Mouse (Mus musculus) hindbrain, embryonic 16.5 days (tissue): ENCODE measurements at regions not wholly inside any gene's neighbourhood (a gene's known extent, or its start where the extent isn't known, plus 50 kb on each side); places are given as distances from the start of the nearest gene placed in this dataset.
"Not testable (repeated sequence)": the region's sequence is repeated elsewhere in the genome, so short reads cannot be mapped to it uniquely, and the experiment has no call there.

Source experiments
- ATAC-seq: fragments of 200-750 bp; cut with Nextera tagmentation; 2 replicates; pipeline ENCODE4 v1.8.0; 2017; ENCODE audit warnings: moderate TSS enrichment, moderate library complexity
- H3K27ac ChIP-seq: fragments of 300-500 bp; sonication (generic); 2 replicates; pipeline ENCODE4 v1.5.1; 2014; ENCODE audit warnings: low read depth, mild to moderate bottlenecking, control low read depth, low read length, moderate library complexity
- H3K27me3 ChIP-seq: fragments of 300-500 bp; sonication (generic); replicated peaks from 2 replicates; pipeline ENCODE4 v1.6.1; 2014; ENCODE audit warnings: low read length; ENCODE audit not compliant: control insufficient read depth, insufficient read depth
- H3K36me3 ChIP-seq: fragments of 300-500 bp; sonication (generic); 2 replicates; pipeline ENCODE4 v1.6.1; 2014; ENCODE audit warnings: mild to moderate bottlenecking, low read length, moderate library complexity, mixed read lengths; ENCODE audit not compliant: control insufficient read depth, insufficient read depth
- H3K4me1 ChIP-seq: fragments of 300-500 bp; sonication (generic); 2 replicates; pipeline ENCODE4 v1.6.1; 2014; ENCODE audit warnings: low read depth, low read length; ENCODE audit not compliant: control insufficient read depth, insufficient read depth
- H3K4me2 ChIP-seq: fragments of 300-500 bp; sonication (generic); 2 replicates; pipeline ENCODE4 v1.6.1; 2014; ENCODE audit warnings: mild to moderate bottlenecking, low read length, control low read depth, moderate library complexity
- H3K4me3 ChIP-seq: fragments of 300-500 bp; sonication (generic); 2 replicates; pipeline ENCODE4 v1.5.1; 2014; ENCODE audit warnings: mild to moderate bottlenecking, low read length, control low read depth, moderate library complexity
- H3K9ac ChIP-seq: fragments of 300-500 bp; sonication (generic); 2 replicates; pipeline ENCODE4 v1.6.1; 2014; ENCODE audit warnings: low read depth, mild to moderate bottlenecking, control low read depth, low read length, moderate library complexity
- H3K9me3 ChIP-seq: fragments of 300-500 bp; sonication (generic); 2 replicates; pipeline ENCODE4 v1.6.1; 2014; ENCODE audit warnings: mild to moderate bottlenecking, low read length, moderate library complexity; ENCODE audit not compliant: control insufficient read depth
- WGBS: fragments of 180-500 bp; shearing (Covaris S2); extraction: QIAGEN DNeasy Blood & Tissue Kit; methylation state at CpG from one replicate; pipeline ENCODE4 v1.1.7; 2014; 5-methylcytosine and 5-hydroxymethylcytosine counted together

- H3K9me3 ChIP-seq, H3K9ac ChIP-seq, ATAC-seq, H3K36me3 ChIP-seq, H3K27me3 ChIP-seq, H3K4me3 ChIP-seq, H3K4me2 ChIP-seq, H3K27ac ChIP-seq, H3K4me1 ChIP-seq: not testable (repeated sequence)
- 93% methylated on average over 19 of the region's 19 CpGs for WGBS
These were observed 288.0 kb downstream of the Nucb2 start for GRCm38 (mm10) chr7:116792181-116792580.

GRCm38 (mm10) chr7:116808475-116808874, 304.3 kb downstream of the Nucb2 start:
- no peak overlapping the region for H3K27ac ChIP-seq
- H3K9me3 ChIP-seq, result no peaks in the 10 kb centered on the region
- no peak overlapping the region for H3K9ac ChIP-seq
- H3K4me2 ChIP-seq, result no peak overlapping the region
- WGBS, result 36% methylated on average over 3 of the region's 3 CpGs
- no peaks in the 10 kb centered on the region for H3K4me1 ChIP-seq
- H3K27me3 ChIP-seq, result no peaks in the 10 kb centered on the region
- no peak overlapping the region for H3K4me3 ChIP-seq
- H3K36me3 ChIP-seq, result no peaks in the 10 kb centered on the region
- no peak for ATAC-seq

GRCm38 (mm10) chr7:116816494-116816893, 312.3 kb downstream of the Nucb2 start:
- no peaks in the 10 kb centered on the region for H3K36me3 ChIP-seq
- no peak for ATAC-seq
- H3K4me3 ChIP-seq, result no peak overlapping the region
- H3K27ac ChIP-seq, result no peak overlapping the region
- H3K9ac ChIP-seq, result no peak overlapping the region
- H3K4me1 ChIP-seq, result no peaks in the 10 kb centered on the region
- H3K9me3 ChIP-seq, result no peaks in the 10 kb centered on the region
- WGBS, result 98% methylated on average over 2 of the region's 2 CpGs
- no peak overlapping the region for H3K4me2 ChIP-seq
- H3K27me3 ChIP-seq, result no peaks in the 10 kb centered on the region

- H3K9ac ChIP-seq, result no peak overlapping the region
- no peak for ATAC-seq
These were observed 313.8 kb downstream of the Nucb2 start for GRCm38 (mm10) chr7:116817991-116818390.

GRCm38 (mm10) chr7:116820613-116821012, 316.4 kb downstream of the Nucb2 start:
- 85% methylated on average over 5 of the region's 5 CpGs for WGBS
- ATAC-seq, result no peak
- H3K4me1 ChIP-seq, result no peaks in the 10 kb centered on the region
- no peak overlapping the region for H3K9ac ChIP-seq
- no peaks in the 10 kb centered on the region for H3K36me3 ChIP-seq
- H3K4me3 ChIP-seq, result no peak overlapping the region
- no peaks in the 10 kb centered on the region for H3K9me3 ChIP-seq
- no peak overlapping the region for H3K27ac ChIP-seq
- no peak overlapping the region for H3K4me2 ChIP-seq
- no peaks in the 10 kb centered on the region for H3K27me3 ChIP-seq

More at GRCm38 (mm10) chr7:116817991-116818390, 313.8 kb downstream of the Nucb2 start:
- 84% methylated on average over 7 of the region's 7 CpGs for WGBS
- no peak overlapping the region for H3K4me3 ChIP-seq
- H3K4me2 ChIP-seq, result no peak overlapping the region
- no peak overlapping the region for H3K27ac ChIP-seq
- no peaks in the 10 kb centered on the region for H3K9me3 ChIP-seq
- H3K4me1 ChIP-seq, result no peaks in the 10 kb centered on the region
- H3K36me3 ChIP-seq, result no peaks in the 10 kb centered on the region
- no peaks in the 10 kb centered on the region for H3K27me3 ChIP-seq

- no peak overlapping the region for H3K9ac ChIP-seq
- no peak for ATAC-seq
- 53% methylated on average over 3 of the region's 3 CpGs for WGBS
These were observed 338.7 kb downstream of the Nucb2 start for GRCm38 (mm10) chr7:116842894-116843293.

GRCm38 (mm10) chr7:116847846-116848730, 343.9 kb downstream of the Nucb2 start:
- no peaks in the 10 kb centered on the region for H3K9me3 ChIP-seq
- H3K27me3 ChIP-seq, result no peaks in the 10 kb centered on the region
- no peaks in the 10 kb centered on the region for H3K4me1 ChIP-seq
- H3K4me3 ChIP-seq, result no peak overlapping the region
- ATAC-seq, result no peak
- WGBS, result 69% methylated on average over 17 of the region's 17 CpGs
- H3K9ac ChIP-seq, result no peak overlapping the region
- no peak overlapping the region for H3K27ac ChIP-seq
- no peaks in the 10 kb centered on the region for H3K36me3 ChIP-seq
- no peak overlapping the region for H3K4me2 ChIP-seq

More at GRCm38 (mm10) chr7:116842894-116843293, 338.7 kb downstream of the Nucb2 start:
- no peak overlapping the region for H3K4me2 ChIP-seq
- H3K4me3 ChIP-seq, result no peak overlapping the region
- no peaks in the 10 kb centered on the region for H3K9me3 ChIP-seq
- no peaks in the 10 kb centered on the region for H3K4me1 ChIP-seq
- no peak overlapping the region for H3K27ac ChIP-seq
- no peaks in the 10 kb centered on the region for H3K27me3 ChIP-seq
- no peaks in the 10 kb centered on the region for H3K36me3 ChIP-seq

GRCm38 (mm10) chr7:116853351-116853750, 349.2 kb downstream of the Nucb2 start:
- Histone ChIP-seq H3K9me3 (no peaks in the 10 kb centered on the region), H3K36me3 (no peaks in the 10 kb centered on the region), H3K27me3 (no peaks in the 10 kb centered on the region), H3K27ac (no peak overlapping the region), H3K4me1 (no peaks in the 10 kb centered on the region), H3K4me3 (no peak overlapping the region), H3K9ac (no peak overlapping the region), H3K4me2 (no peak overlapping the region)
- 90% methylated on average over 3 of the region's 3 CpGs for WGBS
- ATAC-seq, result no peak

GRCm38 (mm10) chr7:116857141-116857540, 353.0 kb downstream of the Nucb2 start:
- Histone ChIP-seq H3K9me3 (no peaks in the 10 kb centered on the region), H3K4me1 (no peaks in the 10 kb centered on the region), H3K9ac (no peak overlapping the region), H3K27ac (no peak overlapping the region), H3K4me2 (no peak overlapping the region), H3K36me3 (no peaks in the 10 kb centered on the region), H3K4me3 (no peak overlapping the region), H3K27me3 (no peaks in the 10 kb centered on the region)
- no peak for ATAC-seq
- WGBS, result 86% methylated on average over 5 of the region's 5 CpGs
